Mouse (Mus musculus): ENCODE measurements at regions not wholly inside any gene's neighbourhood (a gene's known extent, or its start where the extent isn't known, plus 50 kb on each side); places are given as distances from the start of the nearest gene placed in this dataset.

GRCm38 (mm10) chr6:120614526-120614925 lies 51.6 kb upstream of the Cecr2 start:
- H3K27me3 ChIP-seq (ENCODE audit: control insufficient read depth, insufficient read depth, low read length): no peaks in the 10 kb centered on the region
- H3K9me3 ChIP-seq (ENCODE audit: control insufficient read depth, low read length): no peaks in the 10 kb centered on the region
- H3K4me1 ChIP-seq (ENCODE audit: control insufficient read depth, insufficient read depth, low read length): no peaks in the 10 kb centered on the region
- ATAC-seq (ENCODE audit: low FRiP score, low read depth) (no peak), DNase-seq (ENCODE audit: low spot score) (no peak)
- no peaks in the 10 kb centered on the region for H3K36me3 ChIP-seq (ENCODE audit: control insufficient read depth, insufficient read depth, low read length)
- no peak overlapping the region for H3K4me2 ChIP-seq (replicated peaks; ENCODE audit: low read depth, low read length, severe bottlenecking)
- H3K27ac ChIP-seq (replicated peaks; ENCODE audit: low read depth, low read length): no peak overlapping the region
- H3K9ac ChIP-seq (ENCODE audit: low read depth, low read length, severe bottlenecking): no peak overlapping the region
- no peak overlapping the region for H3K4me3 ChIP-seq (replicated peaks; ENCODE audit: low read length)
- no peak for TF ChIP-seq POLR2A (IDR thresholded peaks at IDR 0.05; ENCODE audit: borderline replicate concordance, extremely low read depth, insufficient read depth, insufficient read length)
- WGBS: 93% methylated on average over 3 of the region's 3 CpGs

DNA sequence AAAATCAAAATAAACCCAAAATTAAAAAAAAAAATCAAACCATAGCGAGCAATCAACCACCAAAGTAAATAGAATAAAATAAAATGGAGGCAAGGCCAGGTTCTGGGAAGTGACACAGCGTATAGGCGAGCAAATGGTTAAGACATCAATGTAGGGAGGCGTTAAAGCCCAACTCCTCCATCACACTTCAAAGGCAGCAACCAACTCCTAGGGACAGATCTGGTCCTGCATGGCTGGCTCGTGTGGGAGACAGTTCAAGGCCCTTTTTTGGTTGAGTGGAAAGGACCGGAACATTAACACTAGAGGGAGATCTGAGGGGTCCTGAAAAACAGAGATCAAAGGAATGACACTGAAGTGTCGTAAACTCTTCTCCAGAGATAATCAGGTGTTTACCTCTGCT lies 53.8 kb upstream of the Cecr2 start:
- Histone ChIP-seq H3K4me2 (replicated peaks; ENCODE audit: low read depth, low read length, severe bottlenecking) (no peak overlapping the region), H3K4me1 (ENCODE audit: control insufficient read depth, insufficient read depth, low read length) (0 out of 2 replicates have a peak, but pooled peaks cover 3% of the 10 kb centered on the region), H3K27me3 (ENCODE audit: control insufficient read depth, insufficient read depth, low read length) (no peaks in the 10 kb centered on the region), H3K4me3 (replicated peaks; ENCODE audit: low read length) (no peak overlapping the region), H3K9me3 (ENCODE audit: control insufficient read depth, low read length) (no peaks in the 10 kb centered on the region), H3K36me3 (ENCODE audit: control insufficient read depth, insufficient read depth, low read length) (no peaks in the 10 kb centered on the region), H3K27ac (replicated peaks; ENCODE audit: low read depth, low read length) (no peak overlapping the region), H3K9ac (ENCODE audit: low read depth, low read length, severe bottlenecking) (no peak overlapping the region)
- DNase-seq (ENCODE audit: low spot score) (no peak), ATAC-seq (ENCODE audit: low FRiP score, low read depth) (no peak)
- TF ChIP-seq POLR2A (IDR thresholded peaks at IDR 0.05; ENCODE audit: borderline replicate concordance, extremely low read depth, insufficient read depth, insufficient read length): no peak
- 38% methylated on average over 7 of the region's 7 CpGs for WGBS

DNA sequence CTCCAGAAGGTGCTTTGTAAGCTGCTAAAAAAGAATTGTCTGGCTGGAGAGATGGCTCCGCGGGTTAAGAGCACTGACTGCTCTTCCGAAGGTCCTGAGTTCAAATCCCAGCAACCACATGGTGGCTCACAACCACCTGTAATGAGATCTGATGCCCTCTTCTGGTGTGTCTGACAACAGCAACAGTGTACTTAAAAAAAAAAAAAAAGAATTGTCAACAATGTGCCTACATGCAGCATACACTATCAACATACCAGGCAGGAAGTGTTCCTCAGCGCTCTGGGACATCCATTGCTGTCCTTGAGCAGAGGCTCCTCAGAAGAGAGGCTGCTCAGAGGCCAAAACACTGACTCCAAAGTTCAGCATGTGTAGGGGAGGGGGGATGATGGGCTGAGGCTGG lies 56.3 kb upstream of the Cecr2 start:
- H3K9ac ChIP-seq (ENCODE audit: low read depth, low read length, severe bottlenecking): no peak overlapping the region
- no peak for TF ChIP-seq POLR2A (IDR thresholded peaks at IDR 0.05; ENCODE audit: borderline replicate concordance, extremely low read depth, insufficient read depth, insufficient read length)
- no peak overlapping the region for H3K27ac ChIP-seq (replicated peaks; ENCODE audit: low read depth, low read length)
- H3K36me3 ChIP-seq (ENCODE audit: control insufficient read depth, insufficient read depth, low read length): no peaks in the 10 kb centered on the region
- DNase-seq (ENCODE audit: low spot score) (no peak), ATAC-seq (ENCODE audit: low FRiP score, low read depth) (no peak)
- H3K27me3 ChIP-seq (ENCODE audit: control insufficient read depth, insufficient read depth, low read length): no peaks in the 10 kb centered on the region
- WGBS: 87% methylated on average over 4 of the region's 4 CpGs
- H3K9me3 ChIP-seq (ENCODE audit: control insufficient read depth, low read length): no peaks in the 10 kb centered on the region
- no peak overlapping the region for H3K4me3 ChIP-seq (replicated peaks; ENCODE audit: low read length)
- H3K4me1 ChIP-seq (ENCODE audit: control insufficient read depth, insufficient read depth, low read length): 0 out of 2 replicates have a peak, but pooled peaks cover 3% of the 10 kb centered on the region
- H3K4me2 ChIP-seq (replicated peaks; ENCODE audit: low read depth, low read length, severe bottlenecking): no peak overlapping the region

GRCm38 (mm10) chr6:120605471-120605870 lies 60.7 kb upstream of the Cecr2 start:
- no peak overlapping the region for H3K4me3 ChIP-seq (replicated peaks; ENCODE audit: low read length)
- no peak for TF ChIP-seq POLR2A (IDR thresholded peaks at IDR 0.05; ENCODE audit: borderline replicate concordance, extremely low read depth, insufficient read depth, insufficient read length)
- H3K27ac ChIP-seq (replicated peaks; ENCODE audit: low read depth, low read length): no peak overlapping the region
- H3K4me2 ChIP-seq (replicated peaks; ENCODE audit: low read depth, low read length, severe bottlenecking): no peak overlapping the region
- no peaks in the 10 kb centered on the region for H3K36me3 ChIP-seq (ENCODE audit: control insufficient read depth, insufficient read depth, low read length)
- no peak overlapping the region for H3K9ac ChIP-seq (ENCODE audit: low read depth, low read length, severe bottlenecking)
- no peaks in the 10 kb centered on the region for H3K27me3 ChIP-seq (ENCODE audit: control insufficient read depth, insufficient read depth, low read length)
- DNase-seq (ENCODE audit: low spot score) (no peak), ATAC-seq (ENCODE audit: low FRiP score, low read depth) (no peak)
- 94% methylated on average over 2 of the region's 2 CpGs for WGBS
- no peaks in the 10 kb centered on the region for H3K9me3 ChIP-seq (ENCODE audit: control insufficient read depth, low read length)
- H3K4me1 ChIP-seq (ENCODE audit: control insufficient read depth, insufficient read depth, low read length): 0 out of 2 replicates have a peak, but pooled peaks cover 3% of the 10 kb centered on the region

DNA sequence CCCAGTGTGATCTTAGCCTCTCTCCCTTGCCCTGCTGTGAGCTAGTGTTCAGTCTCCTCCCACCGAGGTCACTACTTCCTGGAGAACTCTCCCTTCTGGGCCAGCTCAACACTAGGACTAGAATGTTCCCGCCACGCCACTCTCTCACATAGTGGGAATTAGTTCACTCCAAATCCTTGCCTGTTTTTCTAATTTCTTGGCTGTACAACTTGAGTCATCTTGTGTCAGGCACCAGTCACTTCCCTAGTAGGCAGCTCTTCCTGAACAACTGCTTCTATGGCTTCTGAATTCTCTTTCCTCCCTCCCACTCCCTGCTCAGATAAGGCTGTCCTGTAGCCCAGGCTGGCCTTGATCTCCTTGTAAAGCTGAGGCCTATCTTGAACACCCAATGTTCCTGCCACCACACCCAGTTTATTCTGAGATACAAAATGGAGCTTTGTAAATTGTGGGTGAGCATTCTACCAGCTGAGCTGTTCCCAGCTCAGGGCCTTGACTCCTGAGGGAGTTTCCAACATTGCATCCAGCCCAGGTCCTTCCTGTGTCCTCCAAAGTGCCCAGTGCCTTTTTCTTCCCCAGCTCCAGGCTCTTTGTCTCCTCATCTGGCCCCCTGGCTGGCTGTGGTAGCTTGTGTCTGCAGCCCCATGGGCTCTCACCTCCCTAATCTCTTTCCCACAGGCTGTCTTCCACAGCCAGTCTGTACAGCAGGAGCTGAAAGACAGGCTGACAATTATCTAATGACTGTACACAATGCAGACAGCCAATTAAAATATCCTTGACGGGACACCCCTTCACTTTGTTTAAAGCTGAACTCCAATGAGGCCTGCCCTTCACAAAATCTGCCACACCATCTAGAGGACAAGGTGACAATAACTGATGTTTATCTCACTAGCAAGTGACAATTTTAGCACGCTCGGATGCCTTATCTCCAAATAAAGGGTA lies 61.9 kb upstream of the Cecr2 start:
- no peak for ATAC-seq (ENCODE audit: low FRiP score, low read depth)
- 52% methylated on average over 6 of the region's 6 CpGs for WGBS
- Histone ChIP-seq H3K4me2 (replicated peaks; ENCODE audit: low read depth, low read length, severe bottlenecking) (no peak overlapping the region), H3K36me3 (ENCODE audit: control insufficient read depth, insufficient read depth, low read length) (no peaks in the 10 kb centered on the region), H3K9me3 (ENCODE audit: control insufficient read depth, low read length) (no peaks in the 10 kb centered on the region), H3K27me3 (ENCODE audit: control insufficient read depth, insufficient read depth, low read length) (no peaks in the 10 kb centered on the region), H3K9ac (ENCODE audit: low read depth, low read length, severe bottlenecking) (no peak overlapping the region), H3K4me1 (ENCODE audit: control insufficient read depth, insufficient read depth, low read length) (0 out of 2 replicates have a peak, but pooled peaks cover under 1% of the 10 kb centered on the region), H3K4me3 (replicated peaks; ENCODE audit: low read length) (no peak overlapping the region), H3K27ac (replicated peaks; ENCODE audit: low read depth, low read length) (no peak overlapping the region)
- no peak for TF ChIP-seq POLR2A (IDR thresholded peaks at IDR 0.05; ENCODE audit: borderline replicate concordance, extremely low read depth, insufficient read depth, insufficient read length)
- no peak for DNase-seq (ENCODE audit: low spot score)
